Comparison of ENCODE assay signal across 8 mouse cellular contexts in genomic region chr4:98436664-98437363, GRCm38 (mm10). TPM values are rescaled to one million over a fixed set of nuclear protein-coding genes. Genes with fewer than 3 reads are reported as not detected.
DNase-seq lines count a peak whose midpoint lies in the region; TF ChIP-seq lines count a peak whose summit lies in the region.

No protein-coding gene starts in this region.

- no peak for TF ChIP-seq CTCF in bone marrow macrophage, adult 2 months (IDR thresholded peaks at IDR 0.05; ENCODE audit: low read depth, low read length)
- TF ChIP-seq CTCF in small intestine, adult 2 months (IDR thresholded peaks at IDR 0.05; ENCODE audit: extremely low read depth, insufficient read length, insufficient replicate concordance, low read depth, low read length) = no peak

- WGBS in small intestine, adult 2 months = 39% methylated on average over 12 of the region's 12 CpGs

- no peaks in the 10 kb centered on the region for H3K27me3 ChIP-seq in small intestine, adult 2 months (ENCODE audit: control insufficient read depth, insufficient read depth, low read length)

- intact Hi-C loops in left cerebral cortex, postnatal 36 days (cut with DNase I) = no loop called here

- H3K27ac ChIP-seq in bone marrow macrophage, adult 2 months (ENCODE audit: insufficient read depth, low read depth, low read length) = peak overlapping the region; percentile 84
- H3K27ac ChIP-seq in small intestine, adult 2 months (ENCODE audit: insufficient read depth, low read depth, low read length) = peak overlapping the region; percentile 39

- DNase-seq in gastrocnemius, postnatal 25 days = peak; percentile 31
- no peak for DNase-seq in gastrocnemius, adult 8-10 months (ENCODE audit: low spot score in 2 of 2)
- peak; percentile 9 for DNase-seq in liver
- DNase-seq in cerebellum, adult 18-20 months = no peak
- no peak for DNase-seq in left cerebral cortex, postnatal 36 days (ENCODE audit: low spot score in 2 of 2)
- no peak for DNase-seq in MN1 (ENCODE audit: low spot score)

- H3K4me3 ChIP-seq in bone marrow macrophage, adult 2 months (ENCODE audit: insufficient read depth, low read length) = peak overlapping the region; percentile 60
- peak overlapping the region; percentile 43 for H3K4me3 ChIP-seq in small intestine, adult 2 months (ENCODE audit: low read depth, low read length)

- H3K36me3 ChIP-seq in small intestine, adult 2 months (ENCODE audit: control insufficient read depth, insufficient read depth, low read length) = peaks cover 32% of the 10 kb centered on the region

- no peak for TF ChIP-seq POLR2A in bone marrow macrophage, adult 2 months (IDR thresholded peaks at IDR 0.05; ENCODE audit: borderline replicate concordance, low read depth, low read length)
- no peak for TF ChIP-seq POLR2A in small intestine, adult 2 months (IDR thresholded peaks at IDR 0.05; ENCODE audit: low read depth, low read length)

- H3K4me1 ChIP-seq in bone marrow macrophage, adult 2 months (ENCODE audit: control insufficient read depth, insufficient read depth, low read length) = peaks cover 6% of the 10 kb centered on the region
- peaks cover 8% of the 10 kb centered on the region for H3K4me1 ChIP-seq in small intestine, adult 2 months (ENCODE audit: control insufficient read depth, insufficient read depth, insufficient read length, low read length)

RNA-seq across cellular contexts. Expression of gene Patj, which starts 41.2 kb away (rescaled TPM):
- total RNA-seq in gastrocnemius, postnatal 25 days (2021) = 1 to 10 TPM; 1.6 to 2.6 TPM
- 1 to 10 TPM; 2.1 to 3.9 (median 2.4) TPM for total RNA-seq in gastrocnemius, adult 8-10 months (2022)
- polyA plus RNA-seq in bone marrow macrophage, adult 2 months (2012; ENCODE audit: insufficient read depth, insufficient read length, missing spikeins) = 0.38 and 1.2 TPM in 2 replicates
- 12.9 and 29.6 TPM in 2 replicates for polyA plus RNA-seq in small intestine, adult 2 months (2012; rRNA removed)
- total RNA-seq in left cerebral cortex, postnatal 36 days (2021) = 10 to 100 TPM in 1 of 2 experiments, 1 to 10 TPM in 1; 7.5 to 19.6 TPM

RNA-seq across cellular contexts. Expression of gene Tm2d1, which starts 53.7 kb away (rescaled TPM):
- 10 to 100 TPM; 30.9 to 33.7 TPM for total RNA-seq in gastrocnemius, postnatal 25 days (2021)
- 10 to 100 TPM; 37.9 to 47.5 (median 40.5) TPM for total RNA-seq in gastrocnemius, adult 8-10 months (2022)
- polyA plus RNA-seq in bone marrow macrophage, adult 2 months (2012; ENCODE audit: insufficient read depth, insufficient read length, missing spikeins) = 75.3 and 75.8 TPM in 2 replicates
- polyA plus RNA-seq in small intestine, adult 2 months (2012; rRNA removed) = 7.7 and 11.8 TPM in 2 replicates
- 10 to 100 TPM; 43.1 to 46.2 TPM for total RNA-seq in left cerebral cortex, postnatal 36 days (2021)

Comparison
In these comparisons a context has a peak if more than half of its experiments do, and no peak if none do; other contexts are left out.
1. DNase-seq: peak in gastrocnemius, postnatal 25 days (single experiment) and liver (single experiment); none in gastrocnemius, adult 8-10 months (0 of 2), cerebellum, adult 18-20 months (0 of 2), left cerebral cortex, postnatal 36 days (0 of 2) and MN1 (single experiment).